Mouse (Mus musculus) hindbrain, embryonic 10.5 days (tissue): ENCODE results near the gene Tgfbr3. TPM values are rescaled to one million over a fixed set of nuclear protein-coding genes. Genes with fewer than 3 reads are reported as not detected.

ENCODE experiments used
- DNase-seq: peaks from one replicate; pipeline ENCODE4 v3.0.0-alpha.2; 2017; ENCODE audit warnings: low spot score
- H3K27ac ChIP-seq: fragments of 300-500 bp; sonication (generic); 2 replicates; pipeline ENCODE4 v1.5.1; 2016; ENCODE audit warnings: mild to moderate bottlenecking, moderate library complexity
- H3K27me3 ChIP-seq: fragments of 300-500 bp; sonication (generic); 2 replicates; pipeline ENCODE4 v1.6.1; 2016; ENCODE audit warnings: mild to moderate bottlenecking; ENCODE audit not compliant: poor library complexity, insufficient read depth, severe bottlenecking
- H3K36me3 ChIP-seq: fragments of 300-500 bp; sonication (generic); 2 replicates; pipeline ENCODE4 v1.6.1; 2016; ENCODE audit warnings: mild to moderate bottlenecking, moderate library complexity
- H3K4me1 ChIP-seq: fragments of 300-500 bp; sonication (generic); replicated peaks from 2 replicates; pipeline ENCODE4 v1.6.1; 2016; ENCODE audit warnings: mild to moderate bottlenecking
- H3K4me3 ChIP-seq: fragments of 300-500 bp; sonication (generic); 2 replicates; pipeline ENCODE4 v1.5.1; 2016; ENCODE audit warnings: mild to moderate bottlenecking, moderate library complexity
- H3K9me3 ChIP-seq: fragments of 300-500 bp; sonication (generic); 2 replicates; pipeline ENCODE4 v1.6.1; 2016; ENCODE audit warnings: mild to moderate bottlenecking, moderate library complexity
- whole genome bisulfite sequencing: fragments of 180-500 bp; shearing (Covaris S2); methylation state at CpG from one replicate; pipeline ENCODE4 v1.1.7; 2016; 5-methylcytosine and 5-hydroxymethylcytosine counted together
- polyA plus RNA-seq: library from polyadenylated mRNA; unstranded; fragments of >200 nt; fragmentation: Nextera tagmentation; extraction: Ambion mirVana; gene quantifications from 2 replicates; pipeline ENCODE4 v1.2.1, GENCODE M21; 2016

The Tgfbr3 gene
- polyA plus RNA-seq, 1 experiment from 2014 or later, result 8.3 TPM

- Histone ChIP-seq H3K9me3 (no peaks in the 10 kb centered on the region), H3K36me3 (no peaks in the 10 kb centered on the region), H3K27ac (no peak overlapping the region), H3K27me3 (no peaks in the 10 kb centered on the region), H3K4me1 (0 out of 2 replicates have a peak, but pooled peaks cover 3% of the 10 kb centered on the region), H3K4me3 (no peak overlapping the region)
- no peak for DNase-seq
- 86% methylated on average over 8 of the region's 8 CpGs for WGBS
Measured at GRCm38 (mm10) chr5:107184158-107184883, 105.1 kb downstream of the Tgfbr3 start.

- Histone ChIP-seq H3K27me3 (no peaks in the 10 kb centered on the region), H3K4me1 (peaks cover 3% of the 10 kb centered on the region; the same call in 1 of the 2 replicates), H3K4me3 (no peak overlapping the region), H3K36me3 (no peaks in the 10 kb centered on the region), H3K9me3 (no peaks in the 10 kb centered on the region), H3K27ac (no peak overlapping the region)
- WGBS, result 76% methylated on average over 6 of the region's 6 CpGs
- DNase-seq, result no peak
Measured at GRCm38 (mm10) chr5:107183537-107183936, 105.9 kb downstream of the Tgfbr3 start.

GRCm38 (mm10) chr5:107182721-107183120, 106.7 kb downstream of the Tgfbr3 start:
- WGBS, result 92% methylated on average over 7 of the region's 7 CpGs
- DNase-seq, result no peak
- no peak overlapping the region for H3K4me3 ChIP-seq

GRCm38 (mm10) chr5:107181820-107182219, 107.6 kb downstream of the Tgfbr3 start:
- 89% methylated on average over 4 of the region's 4 CpGs for WGBS
- H3K4me1 ChIP-seq, result peaks cover 21% of the 10 kb centered on the region
- no peak overlapping the region for H3K27ac ChIP-seq
- no peaks in the 10 kb centered on the region for H3K27me3 ChIP-seq
- no peaks in the 10 kb centered on the region for H3K9me3 ChIP-seq
- no peak for DNase-seq
- no peaks in the 10 kb centered on the region for H3K36me3 ChIP-seq
- no peak overlapping the region for H3K4me3 ChIP-seq

More at GRCm38 (mm10) chr5:107182721-107183120, 106.7 kb downstream of the Tgfbr3 start:
- Histone ChIP-seq H3K9me3 (no peaks in the 10 kb centered on the region), H3K4me1 (peaks cover 12% of the 10 kb centered on the region), H3K36me3 (no peaks in the 10 kb centered on the region), H3K27me3 (no peaks in the 10 kb centered on the region), H3K27ac (no peak overlapping the region)

- no peaks in the 10 kb centered on the region for H3K27me3 ChIP-seq
- no peak overlapping the region for H3K27ac ChIP-seq
- 92% methylated on average over 5 of the region's 5 CpGs for WGBS
- H3K4me3 ChIP-seq, result no peak overlapping the region
- DNase-seq, result no peak
- no peaks in the 10 kb centered on the region for H3K9me3 ChIP-seq
- no peaks in the 10 kb centered on the region for H3K36me3 ChIP-seq
- peaks cover 23% of the 10 kb centered on the region for H3K4me1 ChIP-seq
Measured at GRCm38 (mm10) chr5:107179194-107179593, 110.2 kb downstream of the Tgfbr3 start.

- H3K4me1 ChIP-seq, result peaks cover 21% of the 10 kb centered on the region
- peak overlapping the region; percentile 66 for H3K27ac ChIP-seq
- H3K36me3 ChIP-seq, result no peaks in the 10 kb centered on the region
- no peak for DNase-seq
- no peak overlapping the region for H3K4me3 ChIP-seq
- no peaks in the 10 kb centered on the region for H3K27me3 ChIP-seq
- 25% methylated on average over 6 of the region's 6 CpGs for WGBS
- H3K9me3 ChIP-seq, result no peaks in the 10 kb centered on the region
Measured at GRCm38 (mm10) chr5:107177791-107178190, 111.6 kb downstream of the Tgfbr3 start.

- no peak overlapping the region for H3K4me3 ChIP-seq
- WGBS, result 61% methylated on average over 2 of the region's 2 CpGs
- DNase-seq, result no peak
- no peaks in the 10 kb centered on the region for H3K9me3 ChIP-seq
- no peaks in the 10 kb centered on the region for H3K27me3 ChIP-seq
- no peaks in the 10 kb centered on the region for H3K36me3 ChIP-seq
- H3K27ac ChIP-seq, result peak overlapping the region; percentile 66; the same call in 1 of the 2 replicates
- H3K4me1 ChIP-seq, result peaks cover 21% of the 10 kb centered on the region
Measured at GRCm38 (mm10) chr5:107177248-107177647, 112.2 kb downstream of the Tgfbr3 start.

GRCm38 (mm10) chr5:107176796-107177195, 112.6 kb downstream of the Tgfbr3 start:
- Histone ChIP-seq H3K9me3 (no peaks in the 10 kb centered on the region), H3K36me3 (no peaks in the 10 kb centered on the region), H3K27ac (no peak overlapping the region), H3K4me1 (peaks cover 22% of the 10 kb centered on the region), H3K4me3 (no peak overlapping the region), H3K27me3 (no peaks in the 10 kb centered on the region)
- no peak for DNase-seq
- 30% methylated on average over 4 of the region's 4 CpGs for WGBS

- no peak overlapping the region for H3K4me3 ChIP-seq
- DNase-seq, result no peak
- no peaks in the 10 kb centered on the region for H3K27me3 ChIP-seq
- H3K9me3 ChIP-seq, result no peaks in the 10 kb centered on the region
- peaks cover 23% of the 10 kb centered on the region for H3K4me1 ChIP-seq
- no peak overlapping the region for H3K27ac ChIP-seq
- H3K36me3 ChIP-seq, result no peaks in the 10 kb centered on the region
- WGBS, result 77% methylated on average over 4 of the region's 4 CpGs
Measured at GRCm38 (mm10) chr5:107176196-107176595, 113.2 kb downstream of the Tgfbr3 start.

GRCm38 (mm10) chr5:107174188-107174587, 115.2 kb downstream of the Tgfbr3 start:
- no peak for DNase-seq
- Histone ChIP-seq H3K9me3 (no peaks in the 10 kb centered on the region), H3K36me3 (no peaks in the 10 kb centered on the region), H3K27ac (no peak overlapping the region), H3K4me3 (no peak overlapping the region), H3K4me1 (peaks cover 26% of the 10 kb centered on the region), H3K27me3 (no peaks in the 10 kb centered on the region)

- H3K27ac ChIP-seq, result no peak overlapping the region
- H3K4me3 ChIP-seq, result no peak overlapping the region
- DNase-seq, result no peak
- H3K9me3 ChIP-seq, result no peaks in the 10 kb centered on the region
- peaks cover 25% of the 10 kb centered on the region for H3K4me1 ChIP-seq
- 84% methylated on average over 2 of the region's 2 CpGs for WGBS
- H3K27me3 ChIP-seq, result no peaks in the 10 kb centered on the region
- no peaks in the 10 kb centered on the region for H3K36me3 ChIP-seq
Measured at GRCm38 (mm10) chr5:107173483-107173882, 115.9 kb downstream of the Tgfbr3 start.

- Histone ChIP-seq H3K4me3 (no peak overlapping the region), H3K27ac (no peak overlapping the region), H3K4me1 (peaks cover 21% of the 10 kb centered on the region), H3K9me3 (no peaks in the 10 kb centered on the region), H3K27me3 (no peaks in the 10 kb centered on the region), H3K36me3 (no peaks in the 10 kb centered on the region)
- no peak for DNase-seq
- 69% methylated on average over 7 of the region's 7 CpGs for WGBS
Measured at GRCm38 (mm10) chr5:107171861-107172260, 117.6 kb downstream of the Tgfbr3 start.

- no peak overlapping the region for H3K4me3 ChIP-seq
- DNase-seq, result no peak
- WGBS, result 88% methylated on average over 5 of the region's 5 CpGs
- no peaks in the 10 kb centered on the region for H3K36me3 ChIP-seq
- no peaks in the 10 kb centered on the region for H3K9me3 ChIP-seq
- H3K27ac ChIP-seq, result no peak overlapping the region
- no peaks in the 10 kb centered on the region for H3K27me3 ChIP-seq
- peaks cover 23% of the 10 kb centered on the region for H3K4me1 ChIP-seq
Measured at GRCm38 (mm10) chr5:107169796-107170195, 119.6 kb downstream of the Tgfbr3 start.
